Mouse (Mus musculus) cortical plate, adult 2 months (tissue): Measurements from ENCODE around the gene Mfsd1. TPM values are rescaled to one million over a fixed set of nuclear protein-coding genes. Genes with fewer than 3 reads are reported as not detected.

Experiments used
- H3K27ac ChIP-seq: fragments of 200-500 bp; 2 replicates; pipeline ENCODE4 v1.5.1; 2012; ENCODE audit warnings: low read length, control low read depth, inconsistent platforms; ENCODE audit not compliant: insufficient read depth
- H3K4me1 ChIP-seq: fragments of 200-500 bp; 2 replicates; pipeline ENCODE4 v1.6.1; 2011; ENCODE audit warnings: low read length; ENCODE audit not compliant: control insufficient read depth, insufficient read depth
- H3K4me3 ChIP-seq: fragments of 200-500 bp; 2 replicates; pipeline ENCODE4 v1.5.1; 2011; ENCODE audit warnings: mild to moderate bottlenecking, low read length, control low read depth; ENCODE audit not compliant: insufficient read depth
- CTCF ChIP-seq: fragments of 200-500 bp; IDR thresholded peaks from 2 replicates; pipeline ENCODE4 v1.5.1; 2011; ENCODE audit warnings: mild to moderate bottlenecking, control low read depth, low read length; ENCODE audit not compliant: insufficient read depth; ENCODE audit errors: extremely low read depth
- POLR2A ChIP-seq: fragments of 200-500 bp; IDR thresholded peaks from 2 replicates; pipeline ENCODE4 v1.6.1; 2011; ENCODE audit warnings: mild to moderate bottlenecking, low read length, control low read depth; ENCODE audit not compliant: insufficient read depth; ENCODE audit errors: extremely low read depth
- polyA plus RNA-seq: library from polyadenylated mRNA; depleted of rRNA; stranded (reverse); fragments of >200 nt; gene quantifications from 2 replicates; pipeline ENCODE4 v1.2.3, GENCODE M21; 2012; rRNA removed

Gene Mfsd1
- polyA plus RNA-seq, 1 experiment = 23.5 TPM

DNA sequence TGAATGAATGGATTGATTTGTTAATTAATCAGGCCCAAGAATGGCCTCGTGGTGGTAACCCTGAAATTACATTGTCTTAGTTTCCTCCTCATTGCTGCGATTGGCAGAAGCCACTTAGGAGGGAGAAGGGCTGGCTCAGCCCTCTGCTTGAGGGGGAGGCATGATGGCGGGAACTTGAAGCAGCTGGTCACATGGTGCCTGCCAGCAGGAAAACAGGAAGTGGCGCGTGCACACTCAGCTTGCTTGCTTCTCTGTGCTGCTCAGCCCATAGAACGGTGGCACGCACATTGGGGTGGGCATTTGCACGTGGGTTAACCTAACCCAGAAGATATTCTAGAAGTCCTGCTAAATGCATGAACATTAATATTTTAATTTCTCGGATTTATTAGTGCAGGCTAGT lies 4.9 kb downstream of the Mfsd1 start:
- no peak overlapping the region for H3K27ac ChIP-seq
- H3K4me3 ChIP-seq = no peak overlapping the region
- H3K4me1 ChIP-seq = no peaks in the 10 kb centered on the region
- TF ChIP-seq POLR2A = no peak
- no peak for TF ChIP-seq CTCF

DNA sequence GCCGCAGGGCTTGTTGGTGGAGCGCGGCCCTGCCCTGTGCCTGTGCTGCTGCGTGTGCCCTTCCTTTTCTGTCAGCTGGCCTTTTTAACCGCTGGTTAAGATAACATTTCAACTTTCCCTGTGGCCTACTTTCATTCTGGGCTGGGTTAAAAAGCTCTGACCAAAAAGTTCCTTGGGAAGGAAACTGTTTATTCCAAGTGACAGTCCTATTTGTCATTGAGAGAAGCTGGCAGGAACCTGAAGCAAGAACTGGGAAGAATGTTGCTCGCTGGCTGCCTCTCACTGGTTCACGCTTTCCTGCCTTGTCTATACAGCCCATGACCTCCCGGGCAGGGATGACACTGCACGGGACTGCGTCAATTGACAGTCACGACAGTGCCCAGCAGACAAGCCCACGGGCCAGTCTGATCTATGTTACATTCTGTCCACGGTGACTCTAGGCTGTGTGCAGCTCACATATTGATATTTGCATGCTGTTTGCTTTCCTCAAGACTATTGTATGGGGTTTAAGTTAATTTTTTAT lies 19.1 kb downstream of the Mfsd1 start:
- H3K4me3 ChIP-seq = no peak overlapping the region
- H3K4me1 ChIP-seq = no peaks in the 10 kb centered on the region
- no peak overlapping the region for H3K27ac ChIP-seq
- TF ChIP-seq CTCF = no peak
- no peak for TF ChIP-seq POLR2A

DNA sequence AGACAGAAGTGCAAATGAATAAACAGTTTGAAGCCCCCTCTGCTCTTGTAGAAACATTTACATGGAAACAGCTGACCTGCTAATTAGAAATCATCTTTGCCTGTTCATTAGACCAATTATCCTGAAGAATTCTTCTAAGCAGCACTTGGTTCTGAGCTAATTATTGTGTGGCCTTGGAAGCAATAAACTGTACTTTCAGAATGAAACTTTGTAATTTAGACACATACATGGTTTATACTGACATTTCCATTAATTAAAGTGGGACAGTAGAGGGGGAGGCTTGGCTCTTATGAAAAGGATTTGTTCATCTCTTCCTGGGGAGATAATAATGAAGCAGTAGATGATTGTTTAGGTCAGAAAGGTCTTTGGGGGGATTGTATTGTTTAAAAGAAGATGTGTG lies 35.7 kb downstream of the Mfsd1 start:
- Histone ChIP-seq H3K4me3 (no peak overlapping the region), H3K4me1 (no peaks in the 10 kb centered on the region), H3K27ac (no peak overlapping the region)
- TF ChIP-seq POLR2A (no peak), CTCF (no peak)

DNA sequence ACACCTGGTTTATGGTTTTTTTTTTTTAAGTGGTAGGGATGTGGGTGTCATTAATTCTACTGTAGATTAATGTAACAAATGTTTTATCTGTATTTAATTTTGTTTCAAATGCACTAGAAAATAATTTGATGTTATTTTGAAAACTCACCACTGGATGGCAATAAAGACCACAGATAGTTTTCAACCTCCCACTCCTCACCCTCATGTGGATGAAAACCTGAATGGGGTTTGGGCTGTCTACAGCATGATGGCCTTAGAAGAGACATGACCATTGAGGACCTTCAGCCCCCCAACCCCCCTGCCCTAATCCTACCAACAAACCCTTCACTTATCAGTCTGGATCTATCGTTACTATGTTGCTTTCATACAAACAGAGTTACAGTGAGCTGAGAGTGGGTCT lies 42.1 kb downstream of the Mfsd1 start:
- no peak overlapping the region for H3K4me3 ChIP-seq

DNA sequence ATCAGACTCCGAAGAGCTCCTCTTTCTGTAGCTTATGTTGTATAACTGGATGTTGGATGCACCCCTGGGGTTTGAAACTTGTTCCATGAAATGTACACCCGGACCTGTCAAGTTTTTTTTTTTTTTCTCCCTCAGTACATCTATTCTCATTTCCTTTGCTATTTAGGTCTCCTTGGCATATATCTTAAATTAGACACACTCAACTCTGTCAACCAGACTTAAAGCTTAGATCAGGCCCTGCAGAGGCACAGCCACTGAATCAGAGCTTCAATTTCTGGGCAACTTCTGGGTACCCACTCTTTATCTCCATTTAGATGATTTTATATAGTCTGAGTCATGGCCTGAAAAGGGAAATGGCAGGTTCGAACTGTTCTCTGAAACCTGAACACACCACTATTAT lies 60.6 kb downstream of the Mfsd1 start:
- no peak overlapping the region for H3K4me3 ChIP-seq
- no peak for TF ChIP-seq CTCF
- no peak for TF ChIP-seq POLR2A
- no peak overlapping the region for H3K27ac ChIP-seq
- H3K4me1 ChIP-seq = no peaks in the 10 kb centered on the region

More for the DNA sequence above, 42.1 kb downstream of the Mfsd1 start:
- H3K4me1 ChIP-seq = no peaks in the 10 kb centered on the region
- no peak for TF ChIP-seq POLR2A
- TF ChIP-seq CTCF = peak; percentile 35; the same call in 1 of the 2 replicates
- no peak overlapping the region for H3K27ac ChIP-seq

DNA sequence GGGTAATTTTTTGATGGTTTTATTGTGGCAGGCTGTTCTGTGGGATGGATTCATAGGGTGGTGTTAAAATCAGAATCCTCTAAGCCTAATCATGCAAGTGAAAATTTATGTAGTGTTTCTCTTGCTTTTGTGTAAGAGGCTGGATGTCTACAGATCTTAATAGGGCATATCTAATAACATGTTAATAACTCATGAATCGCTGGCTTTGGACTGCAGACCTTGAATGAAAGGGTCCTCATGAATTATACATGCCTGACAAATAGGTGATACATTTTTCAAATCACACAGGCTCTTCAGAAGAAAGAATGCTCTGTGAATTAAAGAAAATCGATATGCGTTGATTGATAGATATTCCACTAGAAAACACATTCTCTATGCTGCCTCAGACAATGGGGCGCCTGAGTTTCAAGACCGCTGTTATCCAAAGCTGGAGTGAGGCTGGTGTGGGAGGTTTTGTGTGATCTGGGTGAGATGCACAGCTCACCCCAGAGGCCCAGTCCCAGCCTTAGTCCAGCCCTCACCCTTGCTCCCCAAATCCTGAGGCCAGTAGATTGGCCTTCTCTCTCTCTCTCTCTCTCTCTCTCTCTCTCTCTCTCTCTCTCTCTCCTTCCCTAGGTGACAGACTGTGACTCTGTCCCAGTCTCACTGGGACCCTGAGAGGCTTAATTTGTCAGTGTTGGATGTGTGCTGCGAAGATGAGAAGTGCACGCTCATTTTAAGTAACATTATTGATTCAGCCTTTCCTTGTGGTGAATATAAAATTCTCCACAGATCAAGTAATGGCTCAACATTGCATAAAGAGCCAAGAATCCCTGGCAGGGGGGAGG lies 63.3 kb downstream of the Mfsd1 start:
- H3K4me3 ChIP-seq = no peak overlapping the region
- no peak overlapping the region for H3K27ac ChIP-seq
- TF ChIP-seq POLR2A (no peak), CTCF (no peak)
- no peaks in the 10 kb centered on the region for H3K4me1 ChIP-seq

Other genes starting within 250 kb of the Mfsd1 start
- 1.4 and 1.9 TPM in 2 replicates for gene Mlf1, start 208.6 kb upstream of the Mfsd1 start, polyA plus RNA-seq
- not detected in 2 replicates for gene Gm17402, start 207.6 kb upstream of the Mfsd1 start, polyA plus RNA-seq
- gene Gfm1, start 152.6 kb upstream of the Mfsd1 start, polyA plus RNA-seq = 35.5 TPM in 2 replicates
- 80.9 and 82.2 TPM in 2 replicates for gene Lxn, start 118.8 kb upstream of the Mfsd1 start, polyA plus RNA-seq
- 1.0 and 1.3 TPM in 2 replicates for gene Rarres1, start 67.2 kb upstream of the Mfsd1 start, polyA plus RNA-seq